Mouse (Mus musculus): ENCODE results near the gene Supt5. TPM values are rescaled to one million over a fixed set of nuclear protein-coding genes. Genes with fewer than 3 reads are reported as not detected.

The Supt5 gene
- polyA plus RNA-seq, 1 experiment from 2014 or later, result 62.6 TPM

DNA sequence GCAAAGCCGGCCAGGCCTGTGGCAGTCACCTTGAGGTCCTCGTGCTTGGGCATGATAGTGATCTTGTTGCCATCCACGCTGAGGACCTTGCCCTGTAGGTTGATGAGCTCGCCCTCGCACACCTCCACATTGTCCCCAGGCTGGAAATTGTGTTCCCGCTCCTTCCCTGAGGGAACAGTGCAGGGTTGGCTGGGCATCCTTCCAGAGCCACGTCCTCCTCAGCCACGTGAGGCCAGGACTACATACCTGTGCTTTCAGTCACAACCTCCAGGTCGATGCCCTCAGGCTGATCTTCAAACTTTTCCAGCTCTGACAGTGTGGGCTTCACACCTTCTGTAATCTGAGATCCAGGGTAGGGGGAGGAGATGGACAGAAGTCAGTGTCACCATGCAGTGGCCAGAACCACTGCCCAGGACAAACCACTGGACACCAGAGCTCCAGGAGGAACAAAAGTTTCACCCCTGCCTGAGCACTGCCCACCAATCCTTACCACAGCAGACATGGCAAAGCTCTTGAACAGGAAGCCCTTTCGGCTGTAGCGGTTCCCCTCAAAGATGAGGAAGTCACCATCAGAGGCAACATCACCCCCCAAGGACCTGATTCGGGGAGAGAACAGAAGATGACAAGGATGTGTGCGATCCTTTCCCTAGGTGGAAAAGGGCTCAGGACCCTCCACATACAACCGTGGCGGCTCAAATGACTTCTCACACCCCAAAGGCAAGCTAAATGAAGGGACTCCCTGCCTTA lies 16.4 kb downstream of the Supt5 start:
- H3K4me3 ChIP-seq (ENCODE audit: low read depth, low read length), result no peak overlapping the region
- WGBS, result 96% methylated on average over 15 of the region's 15 CpGs
- H3K9me3 ChIP-seq (replicated peaks; ENCODE audit: control insufficient read depth, low read length), result no peaks in the 10 kb centered on the region
- H3K36me3 ChIP-seq (ENCODE audit: control insufficient read depth, insufficient read depth, low read length), result peaks cover 99% of the 10 kb centered on the region
- ATAC-seq, result no peak
- H3K27ac ChIP-seq (ENCODE audit: low read depth, low read length), result no peak overlapping the region
- H3K9ac ChIP-seq (ENCODE audit: low read length), result no peak overlapping the region
- no peak overlapping the region for H3K4me2 ChIP-seq (ENCODE audit: low read length)
- no peaks in the 10 kb centered on the region for H3K27me3 ChIP-seq (replicated peaks; ENCODE audit: control insufficient read depth, insufficient read depth, low read length)
- DNase-seq (ENCODE audit: low spot score), result no peak
- no peaks in the 10 kb centered on the region for H3K4me1 ChIP-seq (ENCODE audit: control insufficient read depth, insufficient read depth, low read length)

- ATAC-seq, result no peak
- Histone ChIP-seq H3K27me3 (replicated peaks; ENCODE audit: control insufficient read depth, insufficient read depth, low read length) (no peaks in the 10 kb centered on the region), H3K4me2 (ENCODE audit: low read length) (no peak overlapping the region), H3K27ac (ENCODE audit: low read depth, low read length) (no peak overlapping the region), H3K36me3 (ENCODE audit: control insufficient read depth, insufficient read depth, low read length) (peaks cover 97% of the 10 kb centered on the region), H3K4me3 (ENCODE audit: low read depth, low read length) (no peak overlapping the region), H3K4me1 (ENCODE audit: control insufficient read depth, insufficient read depth, low read length) (no peaks in the 10 kb centered on the region), H3K9me3 (replicated peaks; ENCODE audit: control insufficient read depth, low read length) (no peaks in the 10 kb centered on the region), H3K9ac (ENCODE audit: low read length) (no peak overlapping the region)
- WGBS, result 95% methylated on average over 17 of the region's 17 CpGs
- DNase-seq (ENCODE audit: low spot score), result no peak
Observed at GRCm38 (mm10) chr7:28318714-28319113, 19.8 kb downstream of the Supt5 start.

- DNase-seq (ENCODE audit: low spot score) (no peak), ATAC-seq (no peak)
- Histone ChIP-seq H3K9me3 (replicated peaks; ENCODE audit: control insufficient read depth, low read length) (no peaks in the 10 kb centered on the region), H3K4me3 (ENCODE audit: low read depth, low read length) (no peak overlapping the region), H3K4me1 (ENCODE audit: control insufficient read depth, insufficient read depth, low read length) (no peaks in the 10 kb centered on the region), H3K27ac (ENCODE audit: low read depth, low read length) (no peak overlapping the region), H3K36me3 (ENCODE audit: control insufficient read depth, insufficient read depth, low read length) (peaks cover 90% of the 10 kb centered on the region), H3K9ac (ENCODE audit: low read length) (no peak overlapping the region), H3K27me3 (replicated peaks; ENCODE audit: control insufficient read depth, insufficient read depth, low read length) (no peaks in the 10 kb centered on the region), H3K4me2 (ENCODE audit: low read length) (no peak overlapping the region)
- 89% methylated on average over 3 of the region's 3 CpGs for WGBS
Observed at GRCm38 (mm10) chr7:28318036-28318435, 20.5 kb downstream of the Supt5 start.

DNA sequence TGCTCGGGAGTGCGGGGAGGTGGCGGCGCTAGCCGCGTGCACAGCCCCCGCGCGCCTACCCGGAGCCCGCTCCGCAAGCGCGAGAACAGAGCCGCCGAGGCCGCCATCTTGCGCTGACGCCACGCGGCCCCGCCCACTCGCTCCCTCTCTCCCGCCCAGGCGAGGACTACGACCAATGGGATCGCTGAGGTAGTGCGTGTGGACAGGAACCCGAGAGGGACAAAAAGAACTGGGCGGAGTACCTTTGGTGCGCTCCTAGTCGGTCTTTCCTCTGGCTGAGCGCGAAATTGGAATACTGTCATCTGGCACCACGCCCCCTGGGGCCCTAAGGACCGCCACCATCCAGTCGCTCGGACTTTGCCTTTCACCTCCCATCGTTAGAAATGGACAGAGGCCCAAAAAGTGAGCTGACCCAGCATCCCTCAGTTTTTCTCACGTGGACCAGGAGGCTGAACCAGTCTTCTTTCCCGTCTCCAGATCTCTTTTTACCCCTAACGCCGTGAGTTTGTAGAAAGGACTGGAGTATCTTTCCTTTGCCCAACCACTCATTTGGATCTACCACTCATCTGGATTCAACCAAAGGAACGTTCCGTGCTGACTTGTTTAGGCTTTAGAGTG lies 26.5 kb downstream of the Supt5 start, which contains the start of gene Timm50:
Timm50 (minus strand) TSS at position 147 of the 618 bp plus-strand sequence.
- ATAC-seq, result peak; percentile 98
- Histone ChIP-seq H3K27me3 (replicated peaks; ENCODE audit: control insufficient read depth, insufficient read depth, low read length) (no peaks in the 10 kb centered on the region), H3K4me1 (ENCODE audit: control insufficient read depth, insufficient read depth, low read length) (peaks cover 6% of the 10 kb centered on the region), H3K9me3 (replicated peaks; ENCODE audit: control insufficient read depth, low read length) (no peaks in the 10 kb centered on the region), H3K9ac (ENCODE audit: low read length) (peak within 1 kb of the TSS; percentile 92), H3K4me2 (ENCODE audit: low read length) (peak within 1 kb of the TSS; percentile 87), H3K27ac (ENCODE audit: low read depth, low read length) (peak within 1 kb of the TSS; percentile 63; the same call in 1 of the 2 replicates), H3K4me3 (ENCODE audit: low read depth, low read length) (peak within 1 kb of the TSS; percentile 95), H3K36me3 (ENCODE audit: control insufficient read depth, insufficient read depth, low read length) (peaks cover 65% of the 10 kb centered on the region)
- DNase-seq (ENCODE audit: low spot score), result peak; percentile 99
- under 1% methylated on average over 43 of the region's 45 CpGs for WGBS

- H3K4me3 ChIP-seq (ENCODE audit: low read depth, low read length), result peak overlapping the region; percentile 95
- no peaks in the 10 kb centered on the region for H3K9me3 ChIP-seq (replicated peaks; ENCODE audit: control insufficient read depth, low read length)
- H3K9ac ChIP-seq (ENCODE audit: low read length), result peak overlapping the region; percentile 92
- no peaks in the 10 kb centered on the region for H3K27me3 ChIP-seq (replicated peaks; ENCODE audit: control insufficient read depth, insufficient read depth, low read length)
- WGBS, result 7% methylated on average over 35 of the region's 35 CpGs
- H3K4me1 ChIP-seq (ENCODE audit: control insufficient read depth, insufficient read depth, low read length), result peaks cover 6% of the 10 kb centered on the region
- peak; percentile 70 for ATAC-seq
- peaks cover 65% of the 10 kb centered on the region for H3K36me3 ChIP-seq (ENCODE audit: control insufficient read depth, insufficient read depth, low read length)
- DNase-seq (ENCODE audit: low spot score), result peak; percentile 17
- peak overlapping the region; percentile 63; the same call in 1 of the 2 replicates for H3K27ac ChIP-seq (ENCODE audit: low read depth, low read length)
- peak overlapping the region; percentile 87 for H3K4me2 ChIP-seq (ENCODE audit: low read length)
Observed at GRCm38 (mm10) chr7:28311151-28311925, 27.2 kb downstream of the Supt5 start.

- Histone ChIP-seq H3K27me3 (replicated peaks; ENCODE audit: control insufficient read depth, insufficient read depth, low read length) (no peaks in the 10 kb centered on the region), H3K4me1 (ENCODE audit: control insufficient read depth, insufficient read depth, low read length) (peaks cover 6% of the 10 kb centered on the region), H3K36me3 (ENCODE audit: control insufficient read depth, insufficient read depth, low read length) (peaks cover 65% of the 10 kb centered on the region), H3K27ac (ENCODE audit: low read depth, low read length) (no peak overlapping the region), H3K9me3 (replicated peaks; ENCODE audit: control insufficient read depth, low read length) (no peaks in the 10 kb centered on the region), H3K9ac (ENCODE audit: low read length) (no peak overlapping the region), H3K4me3 (ENCODE audit: low read depth, low read length) (no peak overlapping the region), H3K4me2 (ENCODE audit: low read length) (no peak overlapping the region)
- no peak for ATAC-seq
- no peak for DNase-seq (ENCODE audit: low spot score)
- WGBS, result 71% methylated on average over 9 of the region's 9 CpGs
Observed at GRCm38 (mm10) chr7:28309737-28310136, 28.8 kb downstream of the Supt5 start.

GRCm38 (mm10) chr7:28306216-28306615 lies 32.3 kb downstream of the Supt5 start:
- Histone ChIP-seq H3K4me1 (ENCODE audit: control insufficient read depth, insufficient read depth, low read length) (peaks cover 10% of the 10 kb centered on the region), H3K27ac (ENCODE audit: low read depth, low read length) (no peak overlapping the region), H3K36me3 (ENCODE audit: control insufficient read depth, insufficient read depth, low read length) (peaks cover 60% of the 10 kb centered on the region), H3K27me3 (replicated peaks; ENCODE audit: control insufficient read depth, insufficient read depth, low read length) (no peaks in the 10 kb centered on the region), H3K4me3 (ENCODE audit: low read depth, low read length) (no peak overlapping the region), H3K9me3 (replicated peaks; ENCODE audit: control insufficient read depth, low read length) (no peaks in the 10 kb centered on the region), H3K4me2 (ENCODE audit: low read length) (no peak overlapping the region), H3K9ac (ENCODE audit: low read length) (no peak overlapping the region)
- WGBS, result 96% methylated on average over 8 of the region's 8 CpGs
- DNase-seq (ENCODE audit: low spot score), result no peak
- ATAC-seq, result no peak

GRCm38 (mm10) chr7:28305641-28306040 lies 32.9 kb downstream of the Supt5 start:
- H3K27ac ChIP-seq (ENCODE audit: low read depth, low read length), result no peak overlapping the region
- 95% methylated on average over 10 of the region's 10 CpGs for WGBS
- no peak for DNase-seq (ENCODE audit: low spot score)
- peaks cover 5% of the 10 kb centered on the region for H3K4me1 ChIP-seq (ENCODE audit: control insufficient read depth, insufficient read depth, low read length)
- no peak overlapping the region for H3K4me2 ChIP-seq (ENCODE audit: low read length)
- no peak for ATAC-seq
- H3K9me3 ChIP-seq (replicated peaks; ENCODE audit: control insufficient read depth, low read length), result no peaks in the 10 kb centered on the region
- no peaks in the 10 kb centered on the region for H3K27me3 ChIP-seq (replicated peaks; ENCODE audit: control insufficient read depth, insufficient read depth, low read length)
- no peak overlapping the region for H3K4me3 ChIP-seq (ENCODE audit: low read depth, low read length)
- peaks cover 60% of the 10 kb centered on the region for H3K36me3 ChIP-seq (ENCODE audit: control insufficient read depth, insufficient read depth, low read length)
- H3K9ac ChIP-seq (ENCODE audit: low read length), result no peak overlapping the region

Data from forebrain, embryonic 14.5 days (tissue).